Mouse (Mus musculus) cerebellum, adult (tissue): ENCODE measurements around the gene Ndufb8.

Source experiments
- ATAC-seq: cut with Nextera tagmentation; 2 replicates; pipeline ENCODE4 v1.9.2; 2017; ENCODE audit warnings: mild to moderate bottlenecking, moderate library complexity, mixed read lengths; ENCODE audit not compliant: insufficient number of reproducible peaks, low FRiP score, low TSS enrichment

Ndufb8 gene

GRCm38 (mm10) chr19:44554861-44555590, at the start of gene Ndufb8:
Gene Ndufb8, minus strand, starts transcription at chr19:44555440.
- peak; percentile 88 for ATAC-seq

DNA sequence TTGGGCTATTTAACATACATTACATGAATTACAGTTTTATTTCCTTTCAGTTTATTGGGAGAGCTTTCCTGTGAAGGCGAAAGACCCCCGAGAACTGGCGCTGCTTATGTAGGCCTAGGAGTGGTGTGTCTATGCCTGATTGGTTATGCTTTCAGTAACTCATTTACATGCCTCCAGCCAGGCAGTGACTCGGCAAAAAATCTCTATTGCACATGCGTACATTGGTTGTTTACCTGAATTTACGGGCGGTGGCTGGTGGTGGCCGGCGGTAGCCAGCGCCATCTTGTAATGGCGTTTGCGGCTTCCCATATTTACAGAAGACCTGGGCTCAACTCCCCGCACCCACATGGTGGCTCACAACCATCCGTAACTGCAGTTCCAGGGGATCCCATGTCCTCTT, 38.9 kb upstream of the Ndufb8 start:
- no peak for ATAC-seq

DNA sequence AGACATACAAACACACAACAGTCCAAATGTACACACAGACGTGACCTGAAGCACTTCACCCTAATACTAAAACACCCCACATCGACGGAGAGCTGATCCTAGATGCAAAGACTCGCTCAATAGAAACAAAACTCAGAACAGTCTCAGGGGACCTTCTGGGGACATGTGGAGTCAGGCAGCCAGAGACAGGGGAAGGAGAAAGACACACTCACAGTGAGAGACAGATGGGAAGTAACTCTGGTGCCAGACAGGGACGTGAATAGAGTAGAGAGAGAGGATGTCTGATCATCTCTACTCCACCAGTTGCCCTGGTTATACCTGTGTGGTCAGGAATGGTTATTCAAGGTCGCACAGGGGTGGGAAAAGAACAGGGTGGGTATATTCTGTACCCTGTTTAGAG, 36.4 kb upstream of the Ndufb8 start:
- ATAC-seq, result no peak

- ATAC-seq, result no peak
Measured at GRCm38 (mm10) chr19:44590992-44591391, 35.8 kb upstream of the Ndufb8 start.

- no peak for ATAC-seq
Measured at GRCm38 (mm10) chr19:44589591-44590223, 34.5 kb upstream of the Ndufb8 start.

- no peak for ATAC-seq
Measured at GRCm38 (mm10) chr19:44588036-44588435, 32.8 kb upstream of the Ndufb8 start.

DNA sequence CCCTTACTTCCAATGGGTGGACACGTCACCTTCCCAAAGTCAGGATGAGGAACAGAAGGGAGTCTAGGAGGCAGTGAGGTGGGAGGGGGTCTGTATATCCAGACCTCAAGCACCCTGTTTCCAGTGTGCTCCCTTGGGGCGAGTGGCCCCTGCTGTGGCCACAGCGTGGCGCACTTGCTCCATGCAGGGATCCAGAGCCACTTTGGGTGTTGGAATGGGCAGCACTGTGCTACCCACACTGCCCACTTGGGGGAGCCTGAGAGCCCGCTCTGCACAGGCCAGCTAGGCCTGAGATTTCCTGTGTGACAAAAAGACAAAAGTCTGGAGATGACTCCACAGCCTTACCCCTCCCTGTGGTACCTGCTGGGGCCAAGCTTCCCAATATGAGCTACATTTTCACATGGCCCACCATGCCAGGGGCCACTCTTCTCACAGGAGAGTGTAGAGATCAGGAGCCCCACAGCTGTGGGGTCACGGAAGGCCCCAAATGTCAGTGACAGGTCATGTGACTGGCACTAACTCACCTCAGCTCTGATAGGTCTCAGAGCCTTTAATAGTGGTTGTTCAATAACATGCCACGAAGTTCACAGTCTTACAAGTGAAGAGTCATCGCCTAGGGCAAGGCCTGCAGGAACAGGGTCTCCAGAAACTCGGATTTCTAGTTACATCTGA, 27.5 kb upstream of the Ndufb8 start:
- ATAC-seq, result peak; percentile 75

GRCm38 (mm10) chr19:44582103-44582502, 26.9 kb upstream of the Ndufb8 start:
- no peak for ATAC-seq

DNA sequence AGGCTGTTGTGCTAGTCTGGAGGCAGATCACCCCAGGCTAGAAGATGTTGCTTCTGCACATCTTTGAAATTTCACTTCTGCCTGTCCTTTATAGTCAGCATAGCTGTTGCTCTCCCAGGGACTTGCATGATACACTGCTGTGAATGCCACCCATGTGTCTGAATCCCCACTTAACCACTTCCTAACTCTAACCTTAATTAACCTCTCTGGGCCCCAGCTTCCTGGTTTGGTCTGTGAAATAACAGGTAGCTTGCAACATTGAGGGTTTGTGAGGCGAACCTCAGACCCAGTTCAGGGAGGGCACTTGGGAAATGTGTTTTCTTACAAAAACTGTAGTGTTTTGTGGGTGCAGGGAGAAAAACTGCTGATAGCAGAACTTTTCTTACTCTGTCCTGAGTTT, 22.8 kb upstream of the Ndufb8 start:
- no peak for ATAC-seq

DNA sequence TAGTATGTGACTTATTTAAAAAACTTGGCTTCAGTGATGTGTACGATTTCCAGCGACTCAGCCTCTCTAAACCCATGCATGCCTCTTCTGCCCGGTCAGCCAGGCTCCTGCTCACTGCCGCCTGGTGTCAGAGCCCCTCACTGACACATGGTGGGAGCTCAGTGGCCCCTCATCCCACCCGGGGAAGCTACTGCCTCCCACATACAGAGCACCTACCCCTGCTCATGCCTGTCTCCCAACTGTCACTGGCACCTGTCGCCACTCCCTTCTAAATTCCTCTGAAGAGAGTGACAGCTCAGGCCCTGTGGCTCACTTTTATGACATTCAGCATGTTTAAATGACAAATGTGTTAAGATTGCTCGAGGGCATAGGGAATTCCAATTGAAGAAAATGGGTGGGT, 21.0 kb upstream of the Ndufb8 start:
- ATAC-seq, result no peak

- no peak for ATAC-seq
Measured at GRCm38 (mm10) chr19:44567763-44568162, 12.5 kb upstream of the Ndufb8 start.

DNA sequence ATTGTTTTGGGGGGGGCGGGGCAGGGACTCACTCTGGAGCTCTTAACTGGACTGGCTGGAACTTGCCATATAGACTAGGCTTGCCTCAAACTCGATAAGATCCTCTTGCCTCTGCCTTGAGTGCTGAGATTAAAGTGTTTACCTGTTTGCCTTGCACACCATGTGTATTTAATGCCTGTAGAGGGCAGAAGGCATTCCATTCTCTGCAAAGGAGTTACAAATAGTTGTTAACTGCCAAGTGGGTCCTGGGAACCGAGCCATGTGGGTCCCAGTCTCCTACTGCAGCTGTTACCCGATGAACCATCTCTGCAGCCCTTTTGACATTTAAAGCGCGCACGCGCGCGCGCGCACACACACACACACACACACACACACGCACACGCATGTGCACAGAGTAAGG, 8.8 kb upstream of the Ndufb8 start:
- ATAC-seq, result no peak

- ATAC-seq, result peak; percentile 95
Measured at GRCm38 (mm10) chr19:44562652-44563206, 7.5 kb upstream of the Ndufb8 start, which contains the start of gene Hif1an. Gene Hif1an, plus strand, starts transcription at chr19:44562850.

DNA sequence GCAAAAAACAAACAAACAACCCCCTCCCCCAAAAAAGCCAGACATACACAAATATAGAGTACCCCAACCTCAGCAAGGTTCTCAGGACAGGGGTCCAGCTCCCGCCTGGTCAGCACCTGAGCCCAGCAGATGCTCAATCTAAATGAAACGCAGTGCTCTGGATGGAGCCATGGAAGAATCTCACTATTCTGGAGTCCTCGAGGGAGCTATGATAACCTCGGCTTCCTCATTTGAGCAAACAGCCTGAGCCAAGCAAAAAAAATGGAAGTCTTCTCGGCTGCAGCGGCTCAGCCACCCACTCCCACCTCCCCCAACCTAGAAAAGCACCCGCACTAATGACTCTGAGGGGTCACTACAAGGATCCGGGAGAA, 765 bp downstream of the Ndufb8 start:
- ATAC-seq, result 0 out of 2 replicates have a peak, but pooled peaks have one; percentile 27

- ATAC-seq, result no peak
Measured at GRCm38 (mm10) chr19:44553286-44553685, 2.0 kb downstream of the Ndufb8 start.

DNA sequence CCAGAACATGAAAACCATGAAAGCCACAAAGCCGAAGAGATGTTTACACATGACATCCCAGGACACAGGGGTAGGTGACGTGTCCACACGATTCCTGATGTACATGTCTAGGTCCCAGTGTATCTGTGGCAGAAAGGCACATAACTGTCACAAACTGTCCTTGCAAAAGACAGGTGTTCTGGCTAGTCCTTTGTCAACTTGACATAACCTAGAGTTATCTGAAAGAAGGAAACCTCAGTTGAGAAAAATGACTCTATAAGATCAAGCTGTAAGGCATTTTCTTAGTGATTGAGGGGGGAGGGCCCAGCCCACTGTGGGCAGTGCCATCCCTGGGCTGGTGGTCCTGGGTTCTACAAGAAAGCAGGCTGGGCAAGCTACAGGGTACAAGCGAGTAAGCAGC, 2.5 kb downstream of the Ndufb8 start, which contains the start of gene Gm20538:
Gene Gm20538 (minus strand): TSS at position 101 of the 400 bp plus-strand sequence.
- no peak for ATAC-seq

- peak; percentile 40; the same call in 1 of the 2 replicates for ATAC-seq
Measured at GRCm38 (mm10) chr19:44545321-44546041, 9.8 kb downstream of the Ndufb8 start, which contains the start of gene Sec31b. Gene Sec31b, minus strand, starts transcription at chr19:44545864.

DNA sequence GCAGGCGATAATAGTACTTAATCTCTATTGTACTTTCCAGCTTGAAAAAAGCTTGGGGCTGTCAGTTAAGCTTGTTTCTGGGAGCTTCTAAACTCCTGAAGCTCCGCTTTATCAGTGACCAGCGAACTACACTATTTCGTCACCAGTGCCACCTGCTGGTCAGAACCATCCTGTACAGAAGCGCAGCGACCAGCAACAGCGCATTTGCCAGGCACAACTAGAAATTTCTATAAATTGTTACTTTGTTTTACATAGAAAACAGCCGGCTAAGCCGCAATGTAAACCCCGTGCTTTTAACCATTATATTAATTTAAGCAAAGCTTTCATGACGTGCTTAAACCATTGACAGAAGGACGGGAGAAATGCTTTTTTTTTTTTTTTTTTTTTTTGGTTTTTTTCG, 10.5 kb downstream of the Ndufb8 start:
- no peak for ATAC-seq

DNA sequence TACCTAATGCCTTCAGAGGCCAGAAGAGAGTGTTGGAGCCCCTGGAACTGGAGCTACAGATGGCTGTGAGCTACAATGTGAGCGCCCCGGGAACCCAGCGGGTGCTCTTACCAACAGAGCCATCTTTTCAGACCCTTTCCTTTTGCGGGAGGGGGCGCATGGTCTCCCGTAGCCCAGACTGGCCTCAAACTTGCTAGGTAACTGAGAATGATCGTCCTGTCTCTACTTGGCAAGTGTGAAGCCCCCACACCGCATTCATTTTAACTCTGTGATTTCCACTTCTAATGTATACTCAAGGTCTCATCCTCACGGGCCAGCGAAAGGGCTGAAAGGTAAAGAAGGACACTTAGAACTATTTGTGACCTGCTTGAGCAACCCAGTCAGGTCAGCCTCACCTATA, 10.9 kb downstream of the Ndufb8 start:
- ATAC-seq, result no peak

DNA sequence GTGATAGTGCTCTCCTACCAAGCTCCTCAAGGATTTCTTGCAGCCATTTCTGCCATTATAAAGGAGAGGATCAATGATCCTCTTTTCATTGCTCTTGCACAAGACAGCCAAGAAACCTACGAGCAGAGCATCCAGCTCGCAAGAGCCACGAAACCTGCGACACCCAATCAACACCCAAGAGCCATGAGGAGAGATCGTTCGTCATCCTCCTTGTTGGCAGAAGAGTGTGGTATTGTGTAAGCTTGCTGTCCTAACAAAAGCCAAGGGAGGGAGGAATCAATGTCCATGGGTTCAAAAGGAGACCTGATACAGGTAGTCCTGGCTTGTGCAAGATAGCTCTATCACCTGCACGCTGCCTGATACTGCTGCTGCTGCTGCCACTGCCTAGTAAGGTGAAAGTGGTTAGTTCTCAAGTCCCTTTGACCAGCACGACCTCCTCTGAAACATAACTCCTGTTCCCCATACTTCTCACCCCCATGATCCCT, 12.5 kb downstream of the Ndufb8 start:
- ATAC-seq, result no peak
